Mouse (Mus musculus) liver, embryonic 14.5 days (tissue): ENCODE measurements around the gene Cpped1.

Experiments
- CTCF ChIP-seq: IDR thresholded peaks from 2 replicates; pipeline ENCODE4 v1.5.1; 2016; ENCODE audit warnings: antibody characterized with exemption, low read depth, control low read depth
- EP300 ChIP-seq: IDR thresholded peaks from 2 replicates; pipeline ENCODE4 v1.6.1; 2016; ENCODE audit warnings: antibody characterized with exemption, low read depth

DNA sequence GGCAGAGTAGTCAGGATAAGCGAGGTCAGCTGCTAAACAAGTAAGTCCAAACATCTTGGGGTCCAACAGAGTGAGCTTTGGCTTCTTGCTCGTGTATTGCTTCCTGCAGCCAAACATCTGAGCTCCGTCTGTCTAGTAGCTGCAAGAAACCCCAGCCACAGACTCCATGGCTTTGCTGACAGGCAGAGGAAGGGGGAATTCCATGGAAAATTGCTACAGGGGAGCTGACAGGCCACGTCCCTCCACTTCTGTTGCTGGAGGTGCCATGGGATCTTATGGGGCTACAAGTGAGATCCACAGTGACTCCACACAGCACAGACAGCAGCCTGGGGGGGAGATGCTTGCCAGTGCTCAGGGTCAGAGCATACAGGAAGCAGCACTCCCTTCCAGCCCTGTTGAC is 123.4 kb downstream of the Cpped1 start:
- no peak for TF ChIP-seq CTCF
- no peak for TF ChIP-seq EP300
